Mouse (Mus musculus) embryonic fibroblast, embryonic 13.5 days (primary cell): ENCODE measurements around the gene Psd. TPM values are rescaled to one million over a fixed set of nuclear protein-coding genes. Genes with fewer than 3 reads are reported as not detected.

Experiments
- H3K27ac ChIP-seq: 2 replicates; pipeline ENCODE4 v1.5.1; 2012; ENCODE audit warnings: low read length, control low read depth, inconsistent platforms; ENCODE audit not compliant: insufficient read depth
- H3K4me1 ChIP-seq: 2 replicates; pipeline ENCODE4 v1.6.1; 2011; ENCODE audit warnings: low read length; ENCODE audit not compliant: control insufficient read depth, insufficient read depth
- H3K4me3 ChIP-seq: 2 replicates; pipeline ENCODE4 v1.5.1; 2011; ENCODE audit warnings: mild to moderate bottlenecking, control low read depth, low read length; ENCODE audit not compliant: insufficient read depth
- CTCF ChIP-seq: IDR thresholded peaks from 2 replicates; pipeline ENCODE4 v1.5.1; 2011; ENCODE audit warnings: mild to moderate bottlenecking, control low read depth, low read length, moderate library complexity, borderline replicate concordance; ENCODE audit not compliant: insufficient read depth
- POLR2A ChIP-seq: IDR thresholded peaks from 2 replicates; pipeline ENCODE4 v1.6.1; 2011; ENCODE audit warnings: low read depth, mild to moderate bottlenecking, control low read depth, low read length, moderate library complexity
- polyA plus RNA-seq: library from polyadenylated mRNA; stranded (reverse); fragments of >200 nt; gene quantifications from 2 replicates; pipeline ENCODE4 v1.2.4, GENCODE M21; 2011; ENCODE audit warnings: low read depth; ENCODE audit not compliant: missing spikeins, insufficient read length

The Psd gene
- polyA plus RNA-seq, 1 experiment, result 2.7 TPM

GRCm38 (mm10) chr19:46357344-46358280 is 30.7 kb upstream of the Psd start:
- Histone ChIP-seq H3K4me1 (peaks cover 2% of the 10 kb centered on the region; the same call in 1 of the 2 replicates), H3K27ac (no peak overlapping the region), H3K4me3 (peak overlapping the region; percentile 29)
- no peak for TF ChIP-seq POLR2A
- TF ChIP-seq CTCF, result no peak

DNA sequence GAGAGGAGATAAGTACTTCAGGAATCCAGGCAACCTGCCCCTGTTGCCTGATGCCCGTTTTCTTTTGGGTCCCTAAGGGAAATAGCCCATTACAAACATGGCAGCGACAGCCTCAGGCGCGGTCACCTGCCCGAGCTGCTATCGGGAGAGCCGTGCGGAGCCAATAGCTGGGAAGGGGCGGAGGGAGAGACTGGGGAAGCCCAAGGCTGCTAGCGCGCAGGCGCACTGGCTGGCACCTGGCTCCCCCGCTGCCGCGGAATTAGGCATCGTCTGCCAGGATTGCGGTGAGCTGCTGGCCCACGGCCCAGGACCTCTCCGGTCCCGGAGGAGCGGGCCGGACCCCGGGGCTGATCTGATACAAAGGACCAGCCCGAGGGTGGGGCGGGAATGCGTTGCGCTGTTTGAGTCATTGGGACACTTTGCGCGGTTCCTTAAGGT is 29.8 kb upstream of the Psd start:
- H3K4me1 ChIP-seq, result peaks cover 8% of the 10 kb centered on the region; the same call in 1 of the 2 replicates
- no peak overlapping the region for H3K27ac ChIP-seq
- peak overlapping the region; percentile 29 for H3K4me3 ChIP-seq
- no peak for TF ChIP-seq POLR2A
- no peak for TF ChIP-seq CTCF

DNA sequence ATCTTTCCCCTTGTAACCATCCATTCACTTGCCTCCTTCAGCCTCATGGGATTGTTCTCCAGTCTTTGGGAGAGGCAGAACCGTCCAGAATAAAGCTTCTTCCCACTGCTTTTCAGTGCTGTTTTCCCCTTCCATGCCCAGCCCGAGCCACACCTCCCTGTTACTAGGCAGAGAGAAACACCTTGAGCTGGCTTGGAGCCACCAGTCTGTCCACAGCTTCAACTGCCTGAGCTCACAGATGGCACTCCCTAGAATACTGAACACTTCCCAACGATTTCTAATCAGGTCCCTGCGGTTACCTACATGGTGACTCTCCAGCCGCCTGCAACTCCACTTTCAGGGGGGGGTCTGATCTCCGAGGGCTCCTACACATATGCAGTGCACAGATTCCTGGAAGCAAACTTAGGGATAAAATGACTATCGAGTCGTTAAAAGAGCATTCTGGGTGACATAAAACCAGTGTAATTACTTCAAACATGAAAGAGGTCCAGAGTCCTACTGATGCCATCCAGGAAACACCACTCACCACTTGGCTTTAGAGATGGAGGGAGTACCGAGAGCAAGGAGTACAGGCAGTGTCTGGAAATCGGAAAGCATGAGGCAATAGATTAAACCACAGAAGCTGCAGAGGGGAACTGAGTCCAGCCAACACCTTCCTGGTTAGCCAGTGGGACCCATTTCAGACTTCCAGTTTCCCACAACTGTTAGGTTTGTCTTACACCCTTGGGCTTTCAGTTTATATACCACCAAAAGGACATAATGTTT is 23.4 kb upstream of the Psd start, which contains the start of gene 2310034G01Rik:
Gene 2310034G01Rik, minus strand, starts transcription at position 135 of the 765 bp plus-strand sequence.
- peaks cover 8% of the 10 kb centered on the region; the same call in 1 of the 2 replicates for H3K4me1 ChIP-seq
- H3K4me3 ChIP-seq, result peak within 1 kb of the TSS; percentile 74
- no peak for TF ChIP-seq POLR2A
- no peak for TF ChIP-seq CTCF
- no peak within 1 kb of the TSS for H3K27ac ChIP-seq

GRCm38 (mm10) chr19:46349550-46349949 is 22.6 kb upstream of the Psd start:
- TF ChIP-seq POLR2A (no peak), CTCF (no peak)
- Histone ChIP-seq H3K27ac (no peak overlapping the region), H3K4me3 (peak overlapping the region; percentile 74), H3K4me1 (peaks cover 8% of the 10 kb centered on the region; the same call in 1 of the 2 replicates)

DNA sequence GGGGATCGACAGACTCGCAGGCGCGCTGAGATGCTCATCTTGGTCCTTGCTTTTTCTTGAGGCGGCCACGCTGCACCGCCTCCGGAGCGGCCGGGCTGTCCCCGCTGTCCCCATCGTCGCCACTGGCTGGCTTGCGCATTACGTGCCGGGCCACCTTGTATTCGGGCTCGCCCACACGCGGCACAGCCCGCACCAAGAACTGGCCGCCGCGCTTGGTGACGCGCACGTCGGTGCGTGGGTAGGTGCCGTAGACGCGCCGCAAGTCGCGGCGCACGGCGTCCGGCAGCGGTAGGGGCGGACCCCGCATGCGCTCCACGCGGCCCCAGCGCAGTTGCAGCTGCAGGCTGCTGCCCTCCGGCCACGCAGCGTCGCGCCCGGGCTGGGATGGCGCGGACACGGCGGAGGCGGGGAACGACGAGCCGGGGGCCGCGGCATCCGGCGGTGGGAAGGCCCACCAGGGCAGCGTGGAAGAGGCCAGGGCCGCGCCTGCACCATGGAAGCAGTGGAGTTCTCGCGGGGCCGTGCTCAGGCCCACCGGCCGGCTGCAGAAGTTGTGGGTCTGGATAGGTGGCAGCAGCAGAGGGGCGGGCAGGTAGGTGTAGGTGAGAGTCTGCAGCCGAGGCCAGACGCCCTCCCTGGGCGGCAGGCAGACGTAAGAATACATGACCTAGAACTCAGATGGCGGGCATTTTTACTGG is 22.0 kb upstream of the Psd start:
- Histone ChIP-seq H3K4me3 (peak overlapping the region; percentile 74), H3K27ac (peak overlapping the region; percentile 43), H3K4me1 (peaks cover 8% of the 10 kb centered on the region; the same call in 1 of the 2 replicates)
- TF ChIP-seq CTCF, result no peak
- TF ChIP-seq POLR2A, result peak; percentile 88

DNA sequence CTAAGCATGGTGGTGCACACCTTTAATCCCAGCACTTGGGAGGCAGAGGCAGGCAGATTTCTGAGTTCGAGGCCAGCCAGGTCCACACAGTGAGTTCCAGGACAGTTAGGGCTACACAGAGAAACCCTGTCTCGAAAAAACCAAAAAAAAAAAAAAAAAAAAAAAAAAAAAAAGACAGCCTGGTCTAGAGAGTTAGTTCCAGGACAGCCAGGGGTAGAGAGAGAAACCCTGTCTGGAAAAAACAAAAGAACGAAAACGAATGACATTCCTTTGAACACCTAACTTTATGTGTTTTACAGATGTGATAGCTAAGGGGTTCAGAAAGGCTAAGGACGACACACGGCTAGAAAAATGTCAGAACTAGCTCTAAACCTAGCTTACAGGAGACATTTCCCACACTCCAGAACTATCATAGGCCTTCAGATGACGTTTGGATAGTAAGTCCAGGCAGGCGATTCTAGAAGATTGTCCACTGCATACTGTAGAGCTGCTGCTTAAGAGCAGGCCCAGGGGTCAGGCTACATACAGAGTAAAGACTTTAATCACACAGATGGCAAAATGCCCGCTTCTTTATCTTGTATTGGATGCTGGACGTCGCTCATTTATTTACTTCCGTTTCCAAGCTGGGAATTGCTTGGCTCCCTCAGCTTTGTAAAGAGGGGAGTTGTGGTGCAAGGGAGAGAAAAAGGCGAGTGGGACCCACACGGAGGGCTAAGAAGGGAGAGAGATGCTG is 21.1 kb upstream of the Psd start:
- peak overlapping the region; percentile 43 for H3K27ac ChIP-seq

GRCm38 (mm10) chr19:46347146-46347545 is 20.2 kb upstream of the Psd start:
- no peak overlapping the region for H3K27ac ChIP-seq
- TF ChIP-seq POLR2A, result no peak
- TF ChIP-seq CTCF, result no peak
- no peak overlapping the region for H3K4me3 ChIP-seq
- H3K4me1 ChIP-seq, result peaks cover 3% of the 10 kb centered on the region; the same call in 1 of the 2 replicates

More for the DNA sequence above, 21.1 kb upstream of the Psd start:
- peaks cover 8% of the 10 kb centered on the region; the same call in 1 of the 2 replicates for H3K4me1 ChIP-seq
- H3K4me3 ChIP-seq, result peak overlapping the region; percentile 74
- TF ChIP-seq POLR2A, result no peak
- TF ChIP-seq CTCF, result no peak

- Histone ChIP-seq H3K4me3 (no peak overlapping the region), H3K4me1 (no peaks in the 10 kb centered on the region), H3K27ac (no peak overlapping the region)
- TF ChIP-seq CTCF (no peak), POLR2A (no peak)
Observed at GRCm38 (mm10) chr19:46344710-46345419, 17.9 kb upstream of the Psd start.
